ENCODE assay signal across 13 mouse cellular contexts in the genomic region with DNA sequence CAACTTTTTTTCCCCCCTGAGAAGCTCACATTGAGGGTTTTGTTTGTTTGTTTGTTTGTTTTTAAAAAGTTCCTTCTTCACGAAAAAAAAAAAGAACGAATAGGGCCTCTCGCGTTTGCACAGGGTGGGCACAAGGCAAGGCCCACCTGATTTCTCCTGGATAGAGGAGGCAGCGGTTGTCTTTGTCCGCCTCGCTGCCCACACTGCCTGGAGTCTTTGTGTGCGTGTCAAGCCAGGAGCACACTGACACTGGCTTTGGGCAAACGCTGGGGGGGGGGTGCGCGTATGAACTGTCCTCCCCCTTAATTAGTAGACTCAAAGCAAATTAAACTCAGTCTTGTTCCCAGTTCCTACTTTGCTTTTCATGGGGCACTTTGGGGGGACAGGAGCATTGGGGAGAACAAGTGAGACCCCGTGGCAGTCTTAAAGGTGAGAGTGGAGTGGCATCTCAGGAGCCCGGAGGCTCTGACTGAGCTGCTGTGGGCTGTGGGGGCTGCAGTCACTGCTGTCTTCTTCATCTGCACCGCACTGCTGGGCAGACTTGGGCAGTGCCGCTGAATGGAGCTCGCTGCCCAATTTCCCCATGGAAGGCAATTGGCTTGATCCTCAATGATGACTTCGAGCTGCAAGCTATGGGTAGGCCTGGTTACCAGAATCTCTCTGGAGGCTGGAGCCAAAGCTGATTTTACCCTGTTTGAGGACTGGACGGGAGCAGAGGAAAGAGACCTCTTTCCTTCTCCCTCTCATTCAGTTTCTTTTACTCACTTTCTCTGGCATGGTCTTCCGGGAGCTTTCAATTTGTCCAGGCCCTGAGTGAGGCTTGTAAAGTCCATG. TPM values are rescaled to one million over a fixed set of nuclear protein-coding genes. Genes with fewer than 3 reads are reported as not detected.
DNase-seq lines count a peak whose midpoint lies in the region; ATAC-seq lines count a peak whose summit lies in the region.
"Had no signal": no experiment of that assay in that cellular context is flagged by ENCODE, and none has a peak within 500 bp of the region (broad histone marks: within the 10 kb centered on the region; RNA-seq: fewer than 3 reads in every experiment).

No protein-coding gene starts in this region.

- WGBS in hindbrain, embryonic 11.5 days = 4% methylated on average over 19 of the region's 19 CpGs
- WGBS in hindbrain, embryonic 14.5 days = 3% methylated on average over 19 of the region's 19 CpGs
- 16% methylated on average over 19 of the region's 19 CpGs for WGBS in embryonic facial prominence, embryonic 14.5 days
- WGBS in kidney, embryonic 16.5 days = 7% methylated on average over 19 of the region's 19 CpGs
- 2% methylated on average over 19 of the region's 19 CpGs for WGBS in midbrain, embryonic 12.5 days
- 7% methylated on average over 19 of the region's 19 CpGs for WGBS in intestine, embryonic 15.5 days

- H3K27me3 ChIP-seq in hindbrain, embryonic 11.5 days (ENCODE audit: control insufficient read depth, insufficient read depth, low read length) = peaks cover 86% of the 10 kb centered on the region
- H3K27me3 ChIP-seq in hindbrain, embryonic 14.5 days (ENCODE audit: control insufficient read depth, insufficient read depth, low read length) = peaks cover 90% of the 10 kb centered on the region
- peaks cover 83% of the 10 kb centered on the region for H3K27me3 ChIP-seq in embryonic facial prominence, embryonic 14.5 days (replicated peaks; ENCODE audit: control insufficient read depth, insufficient read depth, low read length)
- peaks cover 76% of the 10 kb centered on the region for H3K27me3 ChIP-seq in kidney, embryonic 16.5 days (ENCODE audit: insufficient read depth, low read length)
- peaks cover 86% of the 10 kb centered on the region for H3K27me3 ChIP-seq in midbrain, embryonic 12.5 days
- peaks cover 90% of the 10 kb centered on the region for H3K27me3 ChIP-seq in intestine, embryonic 15.5 days (replicated peaks)

- 0 out of 2 replicates have a peak, but pooled peaks cover 4% of the 10 kb centered on the region for H3K4me1 ChIP-seq in hindbrain, embryonic 11.5 days (replicated peaks; ENCODE audit: control insufficient read depth, insufficient read depth, low read length)
- H3K4me1 ChIP-seq in hindbrain, embryonic 14.5 days (replicated peaks; ENCODE audit: control insufficient read depth, insufficient read depth, low read length) = peaks cover 11% of the 10 kb centered on the region; the same call in 1 of the 2 replicates
- no peaks in the 10 kb centered on the region for H3K4me1 ChIP-seq in embryonic facial prominence, embryonic 14.5 days (ENCODE audit: control insufficient read depth, insufficient read depth, low read length)
- H3K4me1 ChIP-seq in kidney, embryonic 16.5 days (ENCODE audit: insufficient read depth, low read length) = peaks cover 11% of the 10 kb centered on the region
- peaks cover 47% of the 10 kb centered on the region for H3K4me1 ChIP-seq in midbrain, embryonic 12.5 days
- peaks cover 25% of the 10 kb centered on the region for H3K4me1 ChIP-seq in intestine, embryonic 15.5 days (replicated peaks)

- no peak overlapping the region for H3K4me3 ChIP-seq in hindbrain, embryonic 11.5 days (ENCODE audit: low read depth, low read length)
- no peak overlapping the region for H3K4me3 ChIP-seq in hindbrain, embryonic 14.5 days (replicated peaks; ENCODE audit: low read length)
- peak overlapping the region; percentile 53 for H3K4me3 ChIP-seq in embryonic facial prominence, embryonic 14.5 days (ENCODE audit: low read depth, low read length)
- peak overlapping the region; percentile 70 for H3K4me3 ChIP-seq in kidney, embryonic 16.5 days (ENCODE audit: low read length)
- peak overlapping the region; percentile 54 for H3K4me3 ChIP-seq in midbrain, embryonic 12.5 days
- no peak overlapping the region for H3K4me3 ChIP-seq in intestine, embryonic 15.5 days (replicated peaks)
- H3K4me3 ChIP-seq: megakaryocyte, embryonic 14.5 days had no signal

- no peak overlapping the region for H3K27ac ChIP-seq in hindbrain, embryonic 11.5 days (ENCODE audit: low read depth, low read length)
- H3K27ac ChIP-seq in hindbrain, embryonic 14.5 days = no peak overlapping the region
- peak overlapping the region; percentile 11; the same call in 1 of the 2 replicates for H3K27ac ChIP-seq in embryonic facial prominence, embryonic 14.5 days (replicated peaks; ENCODE audit: low read depth, low read length)
- peak overlapping the region; percentile 98 for H3K27ac ChIP-seq in kidney, embryonic 16.5 days (ENCODE audit: low read length)
- H3K27ac ChIP-seq in midbrain, embryonic 12.5 days (replicated peaks) = peak overlapping the region; percentile 70
- H3K27ac ChIP-seq in intestine, embryonic 15.5 days = no peak overlapping the region

- no peak for ATAC-seq in hindbrain, embryonic 11.5 days (ENCODE audit: low FRiP score)
- ATAC-seq in hindbrain, embryonic 14.5 days (ENCODE audit: low FRiP score) = no peak
- no peak for ATAC-seq in embryonic facial prominence, embryonic 14.5 days (ENCODE audit: low read depth)
- ATAC-seq in kidney, embryonic 16.5 days (ENCODE audit: low FRiP score, low TSS enrichment) = no peak
- ATAC-seq in midbrain, embryonic 12.5 days (ENCODE audit: low FRiP score, low read depth) = no peak
- ATAC-seq in intestine, embryonic 15.5 days = no peak

- H3K36me3 ChIP-seq in hindbrain, embryonic 11.5 days (ENCODE audit: control insufficient read depth, insufficient read depth, low read length) = no peaks in the 10 kb centered on the region
- no peaks in the 10 kb centered on the region for H3K36me3 ChIP-seq in hindbrain, embryonic 14.5 days (replicated peaks; ENCODE audit: control insufficient read depth, insufficient read depth)
- H3K36me3 ChIP-seq in embryonic facial prominence, embryonic 14.5 days (ENCODE audit: control insufficient read depth, insufficient read depth, low read length) = no peaks in the 10 kb centered on the region
- H3K36me3 ChIP-seq in kidney, embryonic 16.5 days (ENCODE audit: insufficient read depth, low read length) = no peaks in the 10 kb centered on the region
- H3K36me3 ChIP-seq in midbrain, embryonic 12.5 days = no peaks in the 10 kb centered on the region
- H3K36me3 ChIP-seq in intestine, embryonic 15.5 days = no peaks in the 10 kb centered on the region

- H3K9ac ChIP-seq in hindbrain, embryonic 11.5 days (ENCODE audit: low read depth, low read length) = no peak overlapping the region
- no peak overlapping the region for H3K9ac ChIP-seq in hindbrain, embryonic 14.5 days
- peak overlapping the region; percentile 79 for H3K9ac ChIP-seq in embryonic facial prominence, embryonic 14.5 days (ENCODE audit: low read depth, low read length)
- peak overlapping the region; percentile 92 for H3K9ac ChIP-seq in kidney, embryonic 16.5 days (replicated peaks; ENCODE audit: low read length)
- H3K9ac ChIP-seq in midbrain, embryonic 12.5 days (replicated peaks) = peak overlapping the region; percentile 68
- no peak overlapping the region for H3K9ac ChIP-seq in intestine, embryonic 15.5 days

- no peaks in the 10 kb centered on the region for H3K9me3 ChIP-seq in hindbrain, embryonic 11.5 days (ENCODE audit: control insufficient read depth, low read length)
- no peaks in the 10 kb centered on the region for H3K9me3 ChIP-seq in hindbrain, embryonic 14.5 days (ENCODE audit: control insufficient read depth, low read length)
- no peaks in the 10 kb centered on the region for H3K9me3 ChIP-seq in embryonic facial prominence, embryonic 14.5 days (ENCODE audit: control insufficient read depth, low read length)
- no peaks in the 10 kb centered on the region for H3K9me3 ChIP-seq in kidney, embryonic 16.5 days (ENCODE audit: low read length)
- H3K9me3 ChIP-seq in midbrain, embryonic 12.5 days = no peaks in the 10 kb centered on the region
- H3K9me3 ChIP-seq in intestine, embryonic 15.5 days = no peaks in the 10 kb centered on the region
- H3K9me3 ChIP-seq: megakaryocyte, embryonic 14.5 days had no signal

- H3K4me2 ChIP-seq in hindbrain, embryonic 11.5 days (replicated peaks; ENCODE audit: low read depth, low read length) = no peak overlapping the region
- H3K4me2 ChIP-seq in hindbrain, embryonic 14.5 days (replicated peaks) = no peak overlapping the region; the same call in 1 of the 2 replicates
- peak overlapping the region; percentile 55 for H3K4me2 ChIP-seq in embryonic facial prominence, embryonic 14.5 days (ENCODE audit: low read depth, low read length)
- H3K4me2 ChIP-seq in kidney, embryonic 16.5 days (replicated peaks; ENCODE audit: low read depth, low read length) = peak overlapping the region; percentile 58
- H3K4me2 ChIP-seq in midbrain, embryonic 12.5 days (replicated peaks) = peak overlapping the region; percentile 59
- H3K4me2 ChIP-seq in intestine, embryonic 15.5 days (replicated peaks) = no peak overlapping the region

- peak; percentile 54 for DNase-seq in hindbrain, embryonic 11.5 days (ENCODE audit: low spot score)
- no peak for DNase-seq in hindbrain, embryonic 14.5 days (ENCODE audit: low spot score)
- DNase-seq in embryonic facial prominence, embryonic 14.5 days (ENCODE audit: low spot score) = no peak
- no peak for DNase-seq in testis, postnatal 10 days (ENCODE audit: low spot score)
- no peak for DNase-seq in adipocyte (ENCODE audit: low spot score)
- DNase-seq: gastrocnemius, postnatal 25 days; lung, adult 18-20 months; spleen, adult 18-20 months had no signal

RNA-seq across cellular contexts. Expression of gene Emx2, which starts 4.5 kb away (rescaled TPM):
- 1.0 and 1.4 TPM in 2 replicates for polyA plus RNA-seq in hindbrain, embryonic 11.5 days (2014; fragmentation: Nextera tagmentation; extraction: Ambion mirVana)
- 0.26 TPM in 1 of 2 replicates, not detected in the other for polyA plus RNA-seq in hindbrain, embryonic 14.5 days (2014; fragmentation: Nextera tagmentation; extraction: Ambion mirVana)
- polyA plus RNA-seq in embryonic facial prominence, embryonic 14.5 days (2014; fragmentation: Nextera tagmentation; extraction: Ambion mirVana) = 6.9 and 7.5 TPM in 2 replicates
- 29.7 and 38.1 TPM in 2 replicates for polyA plus RNA-seq in kidney, embryonic 16.5 days (2015; fragmentation: Nextera tagmentation; extraction: Ambion mirVana)
- 17.9 and 23.7 TPM in 2 replicates for polyA plus RNA-seq in midbrain, embryonic 12.5 days (2016; fragmentation: Nextera tagmentation; extraction: Ambion mirVana)
- 0.10 and 0.43 TPM in 2 replicates for polyA plus RNA-seq in intestine, embryonic 15.5 days (2015; fragmentation: Nextera tagmentation; extraction: Ambion mirVana)
- polyA plus RNA-seq: heart, postnatal 0 days had no signal

Comparison
In these comparisons a context has a peak if more than half of its experiments do, and no peak if none do; other contexts are left out.
1. H3K27ac ChIP-seq: peak in embryonic facial prominence, embryonic 14.5 days (single experiment), kidney, embryonic 16.5 days (single experiment) and midbrain, embryonic 12.5 days (single experiment); none in hindbrain, embryonic 11.5 days (single experiment), hindbrain, embryonic 14.5 days (single experiment) and intestine, embryonic 15.5 days (single experiment).
2. H3K4me2 ChIP-seq: peak in embryonic facial prominence, embryonic 14.5 days (single experiment), kidney, embryonic 16.5 days (single experiment) and midbrain, embryonic 12.5 days (single experiment); none in hindbrain, embryonic 11.5 days (single experiment), hindbrain, embryonic 14.5 days (single experiment) and intestine, embryonic 15.5 days (single experiment).
3. H3K4me3 ChIP-seq: peak in embryonic facial prominence, embryonic 14.5 days (single experiment), kidney, embryonic 16.5 days (single experiment) and midbrain, embryonic 12.5 days (single experiment); none in hindbrain, embryonic 11.5 days (single experiment), hindbrain, embryonic 14.5 days (single experiment) and intestine, embryonic 15.5 days (single experiment).
4. H3K9ac ChIP-seq: peak in embryonic facial prominence, embryonic 14.5 days (single experiment), kidney, embryonic 16.5 days (single experiment) and midbrain, embryonic 12.5 days (single experiment); none in hindbrain, embryonic 11.5 days (single experiment), hindbrain, embryonic 14.5 days (single experiment) and intestine, embryonic 15.5 days (single experiment).